Mouse (Mus musculus) heart, adult 2 months (tissue): ENCODE measurements around the gene Palld.

Experiments
- EP300 ChIP-seq: fragments of 200-500 bp; IDR thresholded peaks from 2 replicates; pipeline ENCODE4 v1.6.1; 2011; ENCODE audit warnings: low read depth, low read length, control low read depth; ENCODE audit not compliant: insufficient read depth
- POLR2A ChIP-seq: fragments of 200-500 bp; IDR thresholded peaks from 2 replicates; pipeline ENCODE4 v1.6.1; 2011; ENCODE audit warnings: mild to moderate bottlenecking, low read depth, low read length, control low read depth; ENCODE audit not compliant: insufficient read depth

DNA sequence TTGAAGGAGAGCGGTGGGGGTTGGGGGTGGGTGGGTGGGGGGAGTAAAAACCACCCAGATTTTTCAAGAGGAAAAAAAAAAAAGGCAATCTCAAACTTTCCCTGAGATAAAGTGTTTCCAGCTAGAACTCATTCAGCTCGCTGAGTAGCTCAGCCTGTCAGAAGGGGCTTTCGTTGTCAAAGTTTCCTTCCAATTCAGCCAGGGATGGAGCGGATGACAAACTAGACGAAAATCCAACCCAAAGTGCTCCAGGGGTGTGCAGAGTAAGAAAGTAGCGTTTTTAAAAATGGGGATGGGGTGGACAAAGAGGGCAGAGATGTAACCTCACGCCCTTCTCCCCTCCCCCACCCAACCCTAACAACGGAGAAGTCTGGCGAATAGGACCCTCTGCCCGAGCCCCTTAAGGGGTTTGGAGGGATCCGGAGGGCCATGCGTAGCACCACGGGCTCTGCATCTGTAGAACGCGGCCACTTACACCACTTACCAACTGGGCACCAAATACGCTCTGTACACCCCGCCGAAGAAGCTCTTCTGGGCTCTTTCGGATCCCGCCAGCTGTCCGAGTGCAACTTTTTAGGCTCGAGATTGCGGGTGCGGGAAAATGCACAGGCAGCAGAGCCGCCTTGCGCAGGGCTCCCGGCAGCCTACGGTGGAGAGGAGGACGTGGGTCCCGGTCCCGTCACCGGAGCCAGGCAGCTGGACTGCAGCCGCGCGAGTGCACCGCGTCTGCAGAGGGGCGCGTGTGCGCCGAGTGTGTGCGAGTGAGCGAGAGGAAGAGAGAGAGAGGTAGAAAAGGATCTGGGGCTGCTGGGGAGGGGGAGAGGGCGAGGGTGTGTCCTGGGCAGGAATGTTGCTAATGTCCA, 142.9 kb downstream of the Palld start:
- TF ChIP-seq POLR2A (no peak), EP300 (no peak)
